Mouse (Mus musculus) CH12.LX (cell line): ENCODE measurements around the gene Ncoa1. TPM values are rescaled to one million over a fixed set of nuclear protein-coding genes. Genes with fewer than 3 reads are reported as not detected.

Experiments used
- DNase-seq: peaks from one replicate; pipeline ENCODE4 v3.0.0-alpha.2; 2013; ENCODE audit errors: extremely low read depth
- H3K27ac ChIP-seq: 2 replicates; pipeline ENCODE4 v1.5.1; 2012; ENCODE audit warnings: low read depth, mild to moderate bottlenecking, control low read depth, moderate library complexity; ENCODE audit not compliant: insufficient read depth
- H3K27me3 ChIP-seq: replicated peaks from 2 replicates; pipeline ENCODE3; 2012; ENCODE audit warnings: inconsistent platforms
- H3K36me3 ChIP-seq, 2 experiments: replicated peaks in 1 of 2; 2 replicates each; pipeline versions ENCODE3 to v1.6.1; 2012; ENCODE audit warnings: inconsistent platforms in 1 of 2, low read length in 1 of 2, mild to moderate bottlenecking in 1 of 2, mixed read lengths in 1 of 2, moderate library complexity in 1 of 2; ENCODE audit not compliant: control insufficient read depth in 1 of 2, insufficient read depth in 1 of 2
- H3K4me1 ChIP-seq, 2 experiments: 2 replicates each; pipeline ENCODE4 v1.6.1; 2012; ENCODE audit warnings: inconsistent platforms in 1 of 2, moderate library complexity in 1 of 2; ENCODE audit not compliant: insufficient read depth in 2 of 2, control insufficient read depth in 1 of 2
- H3K4me2 ChIP-seq: 2 replicates; pipeline ENCODE4 v1.6.1; 2012; ENCODE audit warnings: low read depth, mild to moderate bottlenecking, control low read depth; ENCODE audit not compliant: poor library complexity, insufficient read depth, severe bottlenecking
- H3K4me3 ChIP-seq, 3 experiments: fragments of 150-350 bp in 1 of 3; sonication (generic) in 1 of 3; replicated peaks in 1 of 3; 2 replicates each; pipeline versions ENCODE3 to v1.5.1; 2011 to 2012; ENCODE audit warnings: low read depth in 2 of 3, low read length in 2 of 3, mild to moderate bottlenecking in 2 of 3, moderate library complexity in 2 of 3, control low read depth in 1 of 3, improper control_type of control experiment in 1 of 3, inconsistent platforms in 1 of 3, mixed read lengths in 1 of 3; ENCODE audit not compliant: poor library complexity in 1 of 3
- H3K79me2 ChIP-seq: replicated peaks from 2 replicates; pipeline ENCODE4 v1.6.1; 2012; ENCODE audit warnings: mild to moderate bottlenecking, moderate library complexity; ENCODE audit not compliant: control insufficient read depth, poor library complexity, insufficient read depth, severe bottlenecking; ENCODE audit errors: extremely low read depth
- H3K9ac ChIP-seq: 2 replicates; pipeline ENCODE4 v1.6.1; 2012; ENCODE audit warnings: low read depth, mild to moderate bottlenecking, control low read depth, moderate library complexity; ENCODE audit not compliant: insufficient read depth
- H3K9me3 ChIP-seq: replicated peaks from 2 replicates; pipeline ENCODE3; 2012; ENCODE audit warnings: low read length, inconsistent platforms, mixed read lengths
- BHLHE40 ChIP-seq: IDR thresholded peaks from 2 replicates; pipeline ENCODE4 v1.6.1; 2011; ENCODE audit warnings: mild to moderate bottlenecking, low read depth, low read length, improper control_type of control experiment
- CHD1 ChIP-seq: IDR thresholded peaks from 2 replicates; pipeline ENCODE4 v1.6.1; 2012; ENCODE audit warnings: low read depth, low read length, improper control_type of control experiment, inconsistent platforms
- CTCF ChIP-seq, 2 experiments: IDR thresholded peaks in 1 of 2; conservative IDR thresholded peaks in 1 of 2; 2 replicates each; pipeline ENCODE4 v1.5.1; 2011 to 2012; ENCODE audit warnings: low read depth in 2 of 2, low read length in 2 of 2, improper control_type of control experiment in 1 of 2, inconsistent platforms in 1 of 2, mild to moderate bottlenecking in 1 of 2, moderate library complexity in 1 of 2
- ELF1 ChIP-seq: IDR thresholded peaks from 2 replicates; pipeline ENCODE4 v1.6.1; 2014; ENCODE audit warnings: low read depth, mild to moderate bottlenecking, inconsistent platforms, low read length, improper control_type of control experiment
- EP300 ChIP-seq: IDR thresholded peaks from 2 replicates; pipeline ENCODE4 v1.6.1; 2011; ENCODE audit warnings: low read length, improper control_type of control experiment
- GABPA ChIP-seq: IDR thresholded peaks from 2 replicates; pipeline ENCODE4 v1.6.1; 2012; ENCODE audit warnings: low read depth, low read length, improper control_type of control experiment, inconsistent platforms; ENCODE audit not compliant: insufficient replicate concordance
- IRF4 ChIP-seq: IDR thresholded peaks from 2 replicates; pipeline ENCODE4 v1.6.1; 2014; ENCODE audit warnings: low read depth, mild to moderate bottlenecking, inconsistent platforms, low read length, improper control_type of control experiment
- JUN ChIP-seq: IDR thresholded peaks from 2 replicates; pipeline ENCODE4 v1.6.1; 2011; ENCODE audit warnings: low read depth, mild to moderate bottlenecking, low read length, improper control_type of control experiment, moderate library complexity; ENCODE audit not compliant: insufficient read depth
- KAT2A ChIP-seq: IDR thresholded peaks from 2 replicates; pipeline ENCODE4 v1.6.1; 2012; ENCODE audit warnings: low read length, improper control_type of control experiment, inconsistent platforms; ENCODE audit not compliant: insufficient replicate concordance
- MAFK ChIP-seq: IDR thresholded peaks from 2 replicates; pipeline ENCODE4 v1.6.1; 2011; ENCODE audit warnings: low read length, improper control_type of control experiment; ENCODE audit not compliant: insufficient replicate concordance
- MAX ChIP-seq: IDR thresholded peaks from 2 replicates; pipeline ENCODE4 v1.6.1; 2011; ENCODE audit warnings: low read length, improper control_type of control experiment
- MAZ ChIP-seq: IDR thresholded peaks from 2 replicates; pipeline ENCODE4 v1.6.1; 2012; ENCODE audit warnings: low read depth, mild to moderate bottlenecking, inconsistent platforms, low read length, improper control_type of control experiment, moderate library complexity
- MEF2A ChIP-seq: IDR thresholded peaks from 2 replicates; pipeline ENCODE4 v1.6.1; 2014; ENCODE audit warnings: low read depth, mild to moderate bottlenecking, inconsistent platforms, low read length, improper control_type of control experiment, borderline replicate concordance
- MXI1 ChIP-seq: IDR thresholded peaks from 2 replicates; pipeline ENCODE4 v1.6.1; 2011; ENCODE audit warnings: mild to moderate bottlenecking, low read depth, low read length, improper control_type of control experiment
- MYC ChIP-seq: IDR thresholded peaks from 2 replicates; pipeline ENCODE4 v1.6.1; 2011; ENCODE audit warnings: low read depth, mild to moderate bottlenecking, improper control_type of control experiment, low read length
- NELFE ChIP-seq: IDR thresholded peaks from 2 replicates; pipeline ENCODE4 v1.6.1; 2011; ENCODE audit warnings: low read depth, low read length, improper control_type of control experiment
- NRF1 ChIP-seq: IDR thresholded peaks from 2 replicates; pipeline ENCODE4 v1.6.1; 2014; ENCODE audit warnings: low read depth, mild to moderate bottlenecking, inconsistent platforms, low read length, improper control_type of control experiment, moderate library complexity
- POLR2A ChIP-seq: IDR thresholded peaks from 2 replicates; pipeline ENCODE4 v1.6.1; 2011; ENCODE audit warnings: low read depth, mild to moderate bottlenecking, improper control_type of control experiment, low read length
- POLR2AphosphoS2 ChIP-seq: IDR thresholded peaks from 2 replicates; pipeline ENCODE4 v1.6.1; 2011; ENCODE audit warnings: low read depth, low read length, improper control_type of control experiment
- RAD21 ChIP-seq: IDR thresholded peaks from 2 replicates; pipeline ENCODE4 v1.6.1; 2011; ENCODE audit warnings: low read depth, mild to moderate bottlenecking, low read length, improper control_type of control experiment, moderate library complexity
- SIN3A ChIP-seq: IDR thresholded peaks from 2 replicates; pipeline ENCODE4 v1.6.1; 2012; ENCODE audit warnings: low read length, improper control_type of control experiment, inconsistent platforms
- SMC3 ChIP-seq: IDR thresholded peaks from 2 replicates; pipeline ENCODE4 v1.6.1; 2011; ENCODE audit warnings: low read depth, low read length, improper control_type of control experiment
- TBP ChIP-seq: conservative IDR thresholded peaks from 2 replicates; pipeline ENCODE4 v1.6.1; 2011; ENCODE audit warnings: low read depth, low read length, improper control_type of control experiment
- TCF12 ChIP-seq: IDR thresholded peaks from 2 replicates; pipeline ENCODE4 v1.6.1; 2014; ENCODE audit warnings: low read depth, mild to moderate bottlenecking, inconsistent platforms, low read length, improper control_type of control experiment
- UBTF ChIP-seq: IDR thresholded peaks from 2 replicates; pipeline ENCODE4 v1.6.1; 2012; ENCODE audit warnings: low read depth, mild to moderate bottlenecking, inconsistent platforms, low read length, improper control_type of control experiment, moderate library complexity
- USF1 ChIP-seq: IDR thresholded peaks from 2 replicates; pipeline ENCODE4 v1.6.1; 2014; ENCODE audit warnings: low read depth, mild to moderate bottlenecking, inconsistent platforms, low read length, improper control_type of control experiment
- USF2 ChIP-seq: conservative IDR thresholded peaks from 2 replicates; pipeline ENCODE4 v1.6.1; 2011; ENCODE audit warnings: low read depth, low read length, improper control_type of control experiment
- ZC3H11A ChIP-seq: IDR thresholded peaks from 2 replicates; pipeline ENCODE4 v1.6.1; 2012; ENCODE audit warnings: low read depth, mild to moderate bottlenecking, inconsistent platforms, low read length, improper control_type of control experiment
- ZKSCAN1 ChIP-seq: IDR thresholded peaks from 2 replicates; pipeline ENCODE4 v1.6.1; 2012; ENCODE audit warnings: low read depth, inconsistent platforms, low read length, improper control_type of control experiment, borderline replicate concordance
- ZNF384 ChIP-seq: IDR thresholded peaks from 2 replicates; pipeline ENCODE4 v1.6.1; 2012; ENCODE audit warnings: low read depth, low read length, improper control_type of control experiment, inconsistent platforms
- dilution Hi-C: fragments of 300-500 bp; cut with MboI; formaldehyde crosslinking; loops from 2 replicates; pipeline ENCODE4 v1.14.3; 2020; ENCODE audit warnings: low sequenced_read_pairs; ENCODE audit not compliant: extremely low pct_unique_long_range_greater_than_20kb, extremely low pct_ligation_motif_present
- in situ Hi-C: fragments of 300-500 bp; cut with MboI; formaldehyde crosslinking; loops from 3 replicates; pipeline ENCODE4 v1.14.3; 2019; ENCODE audit warnings: low sequenced_read_pairs, low pct_ligation_motif_present, low pct_unique_long_range_greater_than_20kb, mixed read lengths
- polyA plus RNA-seq: library from polyadenylated mRNA; unstranded; fragments of >175 nt; gene quantifications from 2 replicates; pipeline ENCODE4 v1.2.1, GENCODE M21; 2012; ENCODE audit warnings: low read depth; ENCODE audit not compliant: insufficient read length
- total RNA-seq, 2 experiments: library from RNA; depleted of rRNA; stranded (reverse); fragments of 300-350 nt in 1 of 2; fragments of >200 nt in 1 of 2; gene quantifications; 2 replicates each; pipeline ENCODE4 v1.2.3; 2012 to 2014

Ncoa1 gene
- total RNA-seq (2012; rRNA removed) (3.0 and 4.2 TPM in 2 replicates), total RNA-seq (2014; rRNA removed) (2.4 and 2.8 TPM in 2 replicates), polyA plus RNA-seq (3.8 and 6.4 TPM in 2 replicates)

DNA sequence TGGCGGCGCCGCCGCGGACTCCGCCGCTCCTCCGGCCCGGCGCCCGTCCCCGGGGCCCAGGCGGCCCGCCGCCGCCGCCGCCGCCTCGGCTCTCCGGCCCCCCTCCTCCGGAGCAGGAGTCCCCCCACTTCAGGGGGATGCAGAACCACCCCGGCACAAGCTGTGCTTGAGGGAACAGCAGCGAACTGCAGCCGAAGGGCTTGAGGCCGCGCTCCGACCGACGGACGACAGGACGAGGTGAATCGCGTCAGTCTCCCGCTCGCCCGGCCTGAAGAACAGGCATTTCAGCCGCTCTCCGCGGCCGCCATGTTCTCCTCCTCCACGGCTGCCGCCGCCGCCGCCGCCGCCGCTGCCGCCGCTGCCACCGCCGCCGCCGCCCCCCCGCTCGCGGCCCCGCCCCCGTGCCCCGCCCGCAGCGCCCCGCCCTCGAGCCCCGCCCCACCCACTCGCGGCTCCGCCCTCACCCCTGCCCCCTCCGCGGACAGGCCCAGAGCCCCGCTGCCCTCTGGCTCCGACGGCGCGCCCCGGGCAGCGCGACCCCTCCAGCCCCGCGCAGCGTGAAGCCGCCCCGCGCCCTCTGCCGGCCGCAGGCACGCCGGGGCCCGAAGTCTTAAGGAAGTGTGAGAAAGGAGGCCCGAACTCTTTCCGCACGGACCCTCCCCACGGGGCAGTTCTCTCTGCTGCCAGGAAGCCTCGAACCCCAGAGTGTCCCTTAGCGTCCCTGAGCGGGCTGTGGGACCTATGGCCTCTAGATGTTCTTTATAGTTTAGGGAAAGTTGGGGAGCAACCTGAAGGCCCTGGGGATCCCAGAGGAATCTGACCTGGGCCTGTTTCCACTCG, at the start of gene Ncoa1:
Gene Ncoa1, minus strand, starts transcription at position 351 of the 840 bp plus-strand sequence.
- H3K4me3 ChIP-seq = peak within 1 kb of the TSS; percentile 77 to 93 (median 92)
- peaks cover 0 to 8% of the 10 kb centered on the region in 2 experiments; a peak in 2 of 4 replicates for H3K4me1 ChIP-seq
- TF ChIP-seq SMC3 (no peak), MYC (no peak), ZKSCAN1 (no peak), POLR2A (peak; percentile 60), SIN3A (peak; percentile 7; the same call in 1 of the 2 replicates), MEF2A (no peak), NELFE (peak; percentile 57; the same call in 1 of the 2 replicates), MAZ (0 out of 2 replicates have a peak, but pooled peaks have one; percentile 21), TCF12 (no peak), NRF1 (no peak), CHD1 (no peak), ELF1 (no peak), BHLHE40 (no peak), ZC3H11A (no peak), GABPA (no peak), CTCF (conservative IDR thresholded peaks at IDR 0.05 in 1 of 2, IDR thresholded peaks at IDR 0.05 in 1 of 2; ENCODE audit: low read depth in 2 of 2, low read length in 2 of 2) (peak in 1 of 2 experiments; percentile 42; a peak in 2 of 4 replicates), POLR2AphosphoS2 (no peak), IRF4 (no peak), EP300 (no peak), RAD21 (no peak; the same call in 1 of the 2 replicates), JUN (no peak), USF1 (no peak), UBTF (0 out of 2 replicates have a peak, but pooled peaks have one; percentile 8), ZNF384 (no peak), USF2 (no peak), MAFK (no peak), TBP (no peak), MAX (no peak), MXI1 (no peak), KAT2A (no peak)
- peak within 1 kb of the TSS; percentile 77 for H3K4me2 ChIP-seq
- dilution Hi-C loops (no loop called here), in situ Hi-C loops (no loop called here)
- DNase-seq = peak; percentile 47
- H3K9ac ChIP-seq = peak within 1 kb of the TSS; percentile 89
- no peaks in the 10 kb centered on the region for H3K9me3 ChIP-seq
- no peaks in the 10 kb centered on the region for H3K36me3 ChIP-seq
- no peaks in the 10 kb centered on the region; the same call in 1 of the 2 replicates for H3K79me2 ChIP-seq
- peak within 1 kb of the TSS; percentile 66 for H3K27ac ChIP-seq
- no peaks in the 10 kb centered on the region for H3K27me3 ChIP-seq
